Mouse (Mus musculus) megakaryocyte, embryonic 14.5 days (primary cell): ENCODE measurements around the gene Nek3.
"Not testable (repeated sequence)": the region's sequence is repeated elsewhere in the genome, so short reads cannot be mapped to it uniquely, and the experiment has no call there.

Source experiments
- FLI1 ChIP-seq: IDR thresholded peaks from 2 replicates; pipeline ENCODE4 v1.6.1; 2012; ENCODE audit warnings: low read length, inconsistent platforms, mixed read lengths
- GATA1 ChIP-seq: IDR thresholded peaks from 3 replicates; pipeline ENCODE4 v1.6.1; 2012; ENCODE audit warnings: mixed read lengths, low read length, inconsistent platforms, borderline replicate concordance

DNA sequence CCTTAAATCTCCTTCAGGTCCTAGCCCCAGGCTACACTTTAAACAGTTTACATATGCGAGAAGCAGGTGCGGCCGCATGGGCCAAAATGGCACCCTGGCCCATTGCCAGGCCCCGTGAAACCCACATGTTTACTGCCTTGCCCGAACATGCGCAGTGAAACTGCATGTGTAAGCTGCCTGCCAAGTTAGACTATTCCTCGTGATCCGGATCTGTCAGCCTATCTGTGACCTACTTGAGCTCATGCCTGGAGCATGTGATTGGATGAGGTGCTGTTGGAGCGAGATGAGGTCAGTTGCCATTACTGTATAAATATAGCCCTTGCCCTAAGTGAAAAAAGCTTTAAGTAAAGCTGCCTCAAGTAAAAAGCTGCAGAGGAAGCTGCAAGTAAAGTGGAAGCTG, 29.8 kb downstream of the Nek3 start:
- not testable (repeated sequence) for TF ChIP-seq FLI1, GATA1
